Mouse (Mus musculus) ovary, postnatal 14 days (tissue): Measurements from ENCODE around the gene Slc17a2.

Source experiments
- DNase-seq: peaks from one replicate; pipeline ENCODE4 v3.0.0; 2022; ENCODE audit warnings: low spot score

The Slc17a2 gene

DNA sequence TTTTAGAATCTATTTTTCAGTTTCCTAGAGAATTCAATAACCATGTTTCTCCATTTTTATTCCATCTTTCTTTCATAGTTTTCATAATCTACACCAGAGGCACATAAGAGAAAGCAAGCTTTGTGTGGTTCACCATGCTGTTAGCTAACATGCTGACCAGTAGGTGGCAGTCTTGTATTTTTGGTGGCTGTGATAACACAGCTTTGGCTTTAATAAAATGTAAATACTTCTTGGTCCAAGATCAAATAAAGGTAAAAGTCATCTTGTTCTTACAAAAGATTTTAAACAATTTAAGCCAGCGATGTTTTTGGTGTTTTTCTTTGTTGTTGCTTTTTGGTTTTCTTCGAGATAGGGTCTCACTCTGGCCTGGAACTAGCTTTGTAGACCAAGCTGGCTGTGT, 14.3 kb upstream of the Slc17a2 start:
- DNase-seq = peak; percentile 29

DNA sequence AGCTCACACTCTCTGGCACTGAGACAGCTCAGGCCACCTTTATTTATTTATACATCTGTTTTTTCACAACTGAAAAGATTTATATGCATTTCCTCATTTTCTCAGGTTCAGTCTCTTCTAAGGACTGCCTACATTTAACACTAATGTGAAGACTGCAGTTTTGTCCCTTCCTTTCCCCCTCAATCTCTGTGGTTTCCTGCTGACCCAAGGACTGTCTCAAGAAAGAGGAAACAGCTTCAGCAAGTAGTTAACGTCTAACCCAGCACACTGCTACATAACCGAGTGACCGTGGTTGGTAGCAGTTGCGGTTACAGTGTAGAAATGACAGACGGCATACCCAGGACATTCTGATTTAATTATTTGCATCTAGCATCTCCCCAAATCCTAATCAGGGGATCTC, 7.4 kb upstream of the Slc17a2 start:
- no peak for DNase-seq

DNA sequence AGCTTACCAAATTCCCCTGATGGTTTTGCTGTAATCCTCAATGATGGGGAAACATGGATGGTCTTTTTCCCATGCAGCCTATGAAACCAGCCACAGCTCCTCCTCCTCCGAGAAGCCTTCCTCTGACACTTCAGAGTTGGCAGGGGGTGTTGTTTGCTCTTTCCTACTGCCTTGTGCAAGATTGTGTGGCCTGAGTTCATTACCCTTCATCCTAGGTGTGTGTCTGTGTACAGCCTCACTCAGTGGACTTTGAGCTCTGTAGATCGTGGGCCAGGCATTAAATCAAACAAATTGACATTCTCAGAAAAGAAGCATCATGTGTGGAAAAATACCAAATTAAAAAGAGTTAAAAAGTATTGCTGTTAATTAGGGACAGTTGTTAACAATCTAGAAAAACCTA, 2.3 kb upstream of the Slc17a2 start:
- no peak for DNase-seq

DNA sequence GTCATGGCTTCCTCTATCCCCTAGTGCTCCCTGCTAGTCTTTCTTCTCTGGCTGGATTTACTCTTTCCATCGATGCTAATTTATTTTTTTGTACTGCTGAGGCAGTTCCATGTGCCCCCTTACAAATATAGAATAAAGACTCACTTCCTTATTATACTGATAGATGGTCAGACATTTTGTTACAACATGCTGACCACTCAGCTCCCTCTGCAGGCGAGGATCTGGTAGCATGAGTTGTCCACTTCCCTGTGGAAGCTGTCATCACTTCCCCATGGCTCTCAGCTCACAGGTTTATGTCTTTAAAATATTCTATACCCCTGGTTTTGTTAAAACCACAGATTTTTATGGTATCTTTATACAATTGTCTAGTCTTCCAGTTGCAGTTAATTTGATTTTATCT, 9.4 kb downstream of the Slc17a2 start:
- DNase-seq = no peak

DNA sequence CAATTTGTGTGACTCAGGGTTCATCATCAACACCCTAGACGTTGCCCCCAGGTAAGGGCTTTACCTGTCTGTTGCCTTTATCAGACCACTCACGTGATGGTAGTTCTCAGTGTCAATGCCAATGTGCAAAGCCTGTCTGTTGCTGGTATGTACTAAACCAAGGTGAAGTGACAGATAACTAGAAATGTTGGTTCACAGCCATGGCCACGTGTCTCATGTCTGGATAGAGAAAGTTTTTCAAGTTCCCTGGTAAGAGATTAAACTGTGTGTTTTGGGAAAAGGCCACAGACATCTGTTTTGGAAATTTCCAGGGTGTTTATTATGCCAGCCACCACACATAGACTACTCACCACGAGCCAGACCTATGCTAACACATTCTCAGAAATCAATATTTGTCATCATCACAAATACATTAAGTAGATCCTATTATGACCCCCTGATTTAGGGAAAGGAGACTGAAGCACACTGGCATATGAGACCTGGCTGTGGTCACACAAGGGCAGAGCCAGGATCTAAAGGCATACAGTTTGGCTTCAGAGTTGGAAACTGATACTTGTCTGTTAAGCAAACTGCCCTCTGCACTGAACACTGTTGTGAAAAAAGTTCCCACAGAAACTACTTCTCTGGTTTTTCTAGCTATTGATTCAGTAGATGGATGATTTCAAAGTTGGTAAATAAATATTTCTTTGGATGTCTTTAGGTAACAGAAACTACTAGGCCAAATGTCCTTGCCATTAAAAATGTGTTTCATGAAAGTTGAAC, 13.6 kb downstream of the Slc17a2 start:
- DNase-seq = no peak

DNA sequence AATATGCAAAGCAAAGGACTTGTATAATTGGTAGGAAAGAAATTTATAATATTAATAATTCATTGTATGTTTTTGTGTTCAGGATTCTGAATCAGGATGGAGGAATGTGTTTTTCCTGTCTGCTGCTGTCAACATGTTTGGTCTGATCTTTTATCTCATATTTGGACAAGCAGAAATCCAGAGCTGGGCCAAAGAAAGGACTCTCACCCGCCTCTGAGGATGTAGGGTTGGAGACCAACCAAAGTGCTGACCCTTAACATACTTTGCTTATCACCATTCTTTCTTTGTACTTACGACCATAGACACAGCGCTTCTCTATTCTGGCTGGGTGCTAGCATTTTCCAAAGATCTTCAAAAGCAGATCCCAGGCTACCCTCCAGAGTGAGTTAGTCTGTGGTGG, 15.4 kb downstream of the Slc17a2 start:
- DNase-seq = no peak

DNA sequence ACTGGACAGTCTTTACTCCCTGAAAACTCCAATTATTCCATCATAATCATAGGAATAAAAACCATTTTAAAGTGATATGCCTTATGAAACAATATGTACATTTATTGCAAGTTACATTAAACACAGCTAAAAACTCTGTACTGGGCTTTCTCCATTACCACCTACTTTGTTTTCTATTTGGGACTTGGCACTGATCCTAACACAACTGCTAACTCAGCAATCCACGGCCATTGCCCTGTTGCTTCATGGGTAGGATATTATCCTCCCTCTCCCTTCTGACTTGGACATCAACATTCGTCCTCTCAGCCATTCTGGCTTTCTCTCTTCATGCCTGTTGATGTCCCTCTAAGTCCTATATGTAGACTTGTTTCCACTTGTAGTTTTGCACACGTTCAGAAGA, 19.8 kb downstream of the Slc17a2 start:
- DNase-seq = no peak

DNA sequence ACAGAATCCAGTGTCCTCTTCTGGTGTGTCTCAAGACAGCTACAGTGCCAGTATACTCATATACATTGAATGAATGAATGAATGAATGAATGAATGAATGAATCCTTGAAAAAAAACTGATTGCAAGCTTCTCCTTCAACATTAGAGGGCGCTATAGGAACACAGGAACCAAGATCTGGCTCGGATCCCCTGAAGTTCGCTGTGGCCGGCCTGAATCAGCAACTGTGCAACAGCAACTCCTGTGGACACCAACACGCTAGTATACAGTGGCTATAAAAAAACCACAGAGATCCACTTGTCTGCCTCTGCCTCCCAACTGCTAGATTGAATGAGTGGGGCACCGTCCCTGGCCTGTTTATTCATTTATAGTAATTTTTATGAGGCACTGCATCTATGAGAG, 26.3 kb downstream of the Slc17a2 start:
- peak; percentile 19 for DNase-seq

DNA sequence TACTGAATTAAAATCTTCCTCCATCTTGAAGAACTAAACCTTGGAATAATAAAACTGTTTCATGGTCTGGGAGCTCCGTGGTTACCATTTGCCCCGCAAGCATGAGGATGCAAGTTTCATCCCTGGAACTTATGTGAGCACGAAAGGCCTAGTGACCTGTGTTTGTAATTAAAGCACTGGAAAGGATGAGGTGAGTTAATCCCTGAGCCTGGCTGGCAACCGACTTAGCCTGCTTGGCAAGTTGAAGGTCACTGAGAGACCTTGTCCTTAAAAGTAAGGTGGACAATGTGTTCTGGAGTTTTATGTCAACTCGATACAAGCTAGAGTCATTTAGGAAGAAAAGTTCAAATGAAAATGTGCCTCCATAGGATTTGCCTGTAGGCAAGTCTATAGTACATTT, 28.0 kb downstream of the Slc17a2 start:
- no peak for DNase-seq

DNA sequence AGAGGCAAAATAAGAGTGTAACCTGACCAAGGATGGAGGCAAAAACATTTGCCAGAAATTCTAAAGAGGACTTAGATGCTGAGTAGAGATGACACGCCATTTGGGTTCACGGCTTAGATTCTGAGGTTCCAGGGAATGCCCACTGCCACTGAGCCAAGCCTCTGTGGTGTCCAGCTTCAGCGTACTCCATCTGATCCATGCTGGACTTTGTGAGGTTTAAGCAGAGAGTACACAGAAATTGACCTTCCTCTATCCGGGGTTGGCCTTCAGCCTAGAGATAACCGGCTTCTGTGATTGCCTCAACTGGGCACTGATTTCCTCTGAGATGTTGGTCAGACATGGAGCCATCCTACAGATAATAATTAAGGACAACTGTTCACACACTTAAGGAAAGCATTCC, 29.8 kb downstream of the Slc17a2 start:
- no peak for DNase-seq

DNA sequence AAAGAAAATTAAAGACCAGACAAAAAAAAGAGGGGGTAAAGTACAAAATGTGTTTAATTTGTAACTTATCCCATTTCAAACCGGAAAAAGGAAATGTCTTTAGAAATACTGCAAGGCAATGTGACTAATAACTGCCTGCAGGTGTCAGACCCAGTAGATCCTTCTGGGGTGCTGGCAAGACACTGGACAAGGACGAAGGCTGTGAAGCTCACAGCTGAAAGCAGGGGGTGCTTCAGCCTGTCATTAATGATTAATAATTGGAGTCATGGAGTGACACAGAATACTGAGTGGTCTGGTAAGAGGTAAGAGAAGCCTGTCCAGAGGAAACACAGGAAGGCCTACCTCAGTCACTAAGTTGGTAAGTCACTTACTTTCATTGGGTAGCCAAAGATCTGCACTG, 32.5 kb downstream of the Slc17a2 start, which contains the start of gene Slc17a3:
TSS of gene Slc17a3 (plus strand) at position 127 of the 400 bp plus-strand sequence.
- DNase-seq = no peak

DNA sequence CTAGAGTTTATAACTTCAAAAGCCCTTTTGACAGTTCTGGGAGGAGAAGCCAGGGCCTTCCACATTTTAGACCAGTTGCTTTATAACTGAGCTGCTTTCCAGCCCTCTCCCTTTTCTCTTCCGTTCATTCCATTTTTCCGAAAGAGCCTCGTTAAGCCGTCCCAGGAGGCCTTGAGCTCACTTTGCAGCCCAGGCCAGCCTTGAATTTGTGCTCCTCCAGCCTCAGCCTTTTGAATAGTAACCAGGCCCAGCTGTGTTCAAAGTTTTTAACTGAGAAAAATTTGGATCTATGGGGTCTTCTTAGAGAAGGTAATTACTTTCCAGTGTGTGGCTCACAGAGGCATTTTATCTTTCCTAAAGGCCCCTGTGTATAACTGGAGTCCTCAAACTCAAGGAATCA, 39.1 kb downstream of the Slc17a2 start:
- DNase-seq = no peak

DNA sequence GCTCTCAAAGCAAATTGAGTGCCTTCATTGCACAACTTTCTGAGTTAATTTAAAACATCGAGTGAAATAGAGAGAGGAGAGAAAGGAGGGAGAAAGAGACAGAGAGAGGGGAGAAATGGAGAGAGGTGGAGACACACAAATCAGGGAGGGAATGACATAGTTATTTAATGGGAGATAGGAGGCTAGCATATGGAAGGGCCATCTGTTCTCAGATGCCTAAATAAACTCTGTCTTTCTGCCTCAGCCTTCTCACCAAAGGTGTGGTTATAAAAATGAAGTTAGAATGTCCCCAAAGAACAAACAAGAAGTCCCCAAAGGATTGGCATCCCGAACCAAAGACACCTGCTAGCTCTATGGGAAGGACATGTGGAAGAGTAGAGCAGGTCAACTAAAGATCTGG, 42.5 kb downstream of the Slc17a2 start:
- DNase-seq = no peak

DNA sequence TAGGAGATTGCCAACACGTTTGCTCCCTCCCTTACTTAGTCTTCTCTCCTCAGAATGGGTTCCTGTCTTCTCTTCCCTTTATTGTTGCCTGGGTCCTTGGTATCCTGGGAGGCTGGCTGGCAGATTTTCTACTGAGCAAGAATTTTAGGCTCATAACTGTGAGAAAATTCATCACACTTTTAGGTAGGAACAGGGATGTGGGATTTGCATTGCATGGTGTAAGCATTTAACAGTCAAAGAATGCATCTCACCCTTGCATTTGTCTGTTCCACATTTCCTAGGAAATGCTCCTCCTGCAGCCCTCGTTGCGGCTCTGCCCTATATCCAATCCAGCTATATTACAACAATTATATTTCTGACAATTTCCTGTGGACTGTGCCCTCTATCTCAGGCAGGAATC, 49.6 kb downstream of the Slc17a2 start:
- DNase-seq = no peak

DNA sequence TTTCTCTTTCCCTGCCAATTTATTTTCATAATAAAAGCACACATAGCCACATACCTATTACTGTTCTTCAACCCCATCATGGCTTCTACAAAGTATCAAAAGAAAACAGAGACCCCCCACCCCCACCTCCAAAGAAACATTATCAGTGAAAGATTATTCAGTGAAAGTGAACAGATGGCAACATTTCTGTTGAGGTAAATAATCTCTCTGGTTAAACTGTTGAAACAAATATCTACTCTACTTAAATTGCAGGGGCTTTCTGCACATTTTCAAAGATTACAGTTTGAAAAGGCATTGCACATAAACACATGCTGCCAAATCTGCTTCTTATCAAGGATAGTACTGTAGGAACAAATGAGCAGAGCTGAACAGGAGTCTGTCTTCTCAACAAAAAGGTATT, 55.0 kb downstream of the Slc17a2 start:
- DNase-seq = no peak

DNA sequence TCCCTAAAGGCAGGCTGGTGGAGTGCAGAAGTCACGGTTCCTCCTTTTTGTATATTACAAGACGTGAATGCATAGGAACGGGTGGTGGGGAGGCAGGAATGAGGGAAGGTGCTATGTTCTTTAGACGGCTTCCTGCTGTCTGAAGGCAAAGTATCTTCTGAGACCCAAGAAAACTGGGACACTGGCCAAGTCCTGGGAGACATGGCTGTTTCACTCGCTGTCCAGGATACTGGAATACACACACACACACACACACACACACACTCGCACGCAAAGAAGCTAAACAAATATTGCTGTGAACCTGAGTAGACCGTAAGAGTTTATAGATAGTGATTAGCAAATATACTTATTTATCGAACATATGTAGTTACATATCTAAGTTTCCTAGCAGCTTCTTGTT, 57.9 kb downstream of the Slc17a2 start:
- DNase-seq = no peak

DNA sequence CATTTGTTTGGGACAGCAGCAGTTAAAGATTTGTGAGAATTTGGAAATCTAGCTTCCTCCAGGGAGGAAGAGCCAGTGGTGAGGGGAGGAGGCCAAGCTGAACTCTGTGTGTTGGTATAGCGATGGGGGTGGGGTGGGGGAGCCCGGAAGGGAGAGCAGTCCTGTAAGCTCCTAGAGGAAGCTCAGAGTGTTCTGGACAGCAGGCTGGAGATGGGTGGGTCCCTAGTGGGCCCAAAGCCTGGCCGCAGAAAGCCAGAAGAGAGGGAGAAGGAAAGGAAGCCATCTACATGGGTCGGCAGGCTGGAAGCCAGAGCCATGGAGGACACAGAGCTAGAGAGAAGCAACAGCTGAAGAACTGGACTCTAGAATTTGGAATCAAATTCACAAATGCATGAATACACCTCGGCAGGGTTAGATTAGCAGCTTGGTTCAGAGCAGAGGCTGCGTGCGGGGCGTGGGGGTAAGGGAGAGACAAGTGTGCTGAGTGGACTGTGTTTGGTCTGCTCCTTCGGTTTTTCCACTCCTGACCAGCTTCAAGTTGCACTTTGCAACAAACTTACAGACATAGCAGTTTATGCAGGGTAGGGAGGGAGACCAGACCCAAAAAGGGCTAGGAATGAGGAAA, 59.4 kb downstream of the Slc17a2 start:
- DNase-seq = no peak

DNA sequence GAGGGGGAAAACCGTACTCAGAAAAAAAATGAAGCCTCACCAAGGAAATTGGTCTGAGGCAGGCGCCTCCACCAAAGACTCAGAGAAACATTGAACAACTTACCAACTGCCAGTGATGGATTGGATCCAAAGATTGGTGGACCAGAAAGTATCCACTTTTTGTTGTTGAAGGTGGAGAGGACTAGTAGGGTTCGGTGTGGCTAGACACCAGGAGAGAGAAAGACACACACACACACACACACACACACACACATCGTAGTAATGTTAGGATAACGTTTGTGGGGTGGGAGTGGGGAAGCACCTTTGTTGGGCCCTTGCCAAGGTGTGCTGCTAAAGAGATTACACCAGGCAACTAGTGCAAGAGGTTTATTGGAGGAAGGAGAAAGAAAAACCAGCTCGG, 60.2 kb downstream of the Slc17a2 start:
- no peak for DNase-seq

DNA sequence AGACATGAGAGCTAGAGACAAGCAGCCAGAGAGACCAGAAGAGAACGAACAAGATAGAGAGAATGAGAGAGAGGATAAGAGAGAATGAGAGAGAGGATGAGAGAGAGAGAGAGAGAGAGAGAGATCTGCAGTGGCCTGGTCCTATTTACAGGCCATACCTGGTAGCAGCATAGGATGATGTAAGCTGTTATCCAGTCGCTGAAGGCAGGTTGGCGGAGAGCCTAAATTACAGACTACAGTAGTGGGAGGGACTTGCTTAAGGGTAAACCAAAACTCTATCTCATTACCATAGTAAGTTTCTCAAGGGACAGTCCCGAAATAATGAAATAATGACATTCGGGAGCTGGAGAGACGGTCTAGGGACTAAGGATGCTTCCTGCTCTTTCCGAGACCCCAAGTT, 60.6 kb downstream of the Slc17a2 start, which contains the start of gene Slc17a1:
TSS of gene Slc17a1 (plus strand) at position 346 of the 400 bp plus-strand sequence.
- DNase-seq = no peak

DNA sequence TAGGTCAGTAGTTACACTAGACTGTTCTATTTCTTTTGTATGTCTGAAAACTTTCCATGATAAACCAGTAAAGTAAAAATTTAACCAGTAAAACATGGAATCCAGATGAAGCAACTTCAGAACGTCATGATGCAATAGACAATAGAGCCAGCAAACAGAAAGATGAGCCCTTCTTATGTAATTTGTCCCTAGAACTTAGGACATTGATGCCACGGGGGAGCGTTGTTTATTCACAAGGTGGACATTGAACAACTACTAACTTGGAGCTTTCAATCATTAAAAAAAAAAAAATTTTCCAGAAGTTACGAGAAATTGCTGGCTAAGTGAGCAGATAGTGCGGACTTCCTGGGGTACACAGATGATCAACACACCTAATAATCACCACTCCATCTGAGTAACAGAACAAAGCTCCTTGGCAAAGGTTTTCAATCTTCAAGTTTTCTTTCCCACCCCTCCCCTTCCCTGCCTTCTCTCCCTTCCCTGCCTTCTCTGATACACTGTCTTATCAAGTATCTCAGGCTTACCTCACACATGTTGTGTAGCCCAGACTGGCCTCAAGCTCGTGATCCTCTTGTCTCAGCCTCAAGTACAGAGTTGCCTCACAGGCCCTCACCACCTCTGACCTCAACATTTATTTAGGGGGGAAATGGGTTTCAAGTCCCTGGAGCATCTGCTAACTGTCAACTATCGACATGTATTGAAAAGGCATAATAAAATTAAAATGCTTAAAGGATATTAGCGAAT, 62.2 kb downstream of the Slc17a2 start:
- DNase-seq = no peak

DNA sequence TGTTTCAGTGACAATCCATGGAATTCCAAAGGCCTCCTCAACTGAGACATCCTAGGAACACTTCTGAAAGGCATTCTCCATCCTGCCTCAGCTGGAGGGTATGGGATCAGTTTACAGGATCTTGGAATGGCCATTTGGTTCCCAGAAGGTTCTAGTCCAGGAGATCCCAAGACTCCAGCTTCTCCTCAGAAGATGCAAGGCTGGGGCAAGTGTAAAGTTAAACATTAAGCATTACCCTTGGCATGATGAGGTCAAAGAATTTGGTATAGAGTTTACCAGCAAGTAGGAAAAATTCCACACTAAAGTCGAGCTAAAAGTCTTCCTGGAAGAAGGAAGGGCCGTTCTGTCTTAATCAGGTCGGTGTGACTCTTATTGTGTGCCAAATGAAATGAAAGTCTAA, 63.2 kb downstream of the Slc17a2 start:
- DNase-seq = no peak

DNA sequence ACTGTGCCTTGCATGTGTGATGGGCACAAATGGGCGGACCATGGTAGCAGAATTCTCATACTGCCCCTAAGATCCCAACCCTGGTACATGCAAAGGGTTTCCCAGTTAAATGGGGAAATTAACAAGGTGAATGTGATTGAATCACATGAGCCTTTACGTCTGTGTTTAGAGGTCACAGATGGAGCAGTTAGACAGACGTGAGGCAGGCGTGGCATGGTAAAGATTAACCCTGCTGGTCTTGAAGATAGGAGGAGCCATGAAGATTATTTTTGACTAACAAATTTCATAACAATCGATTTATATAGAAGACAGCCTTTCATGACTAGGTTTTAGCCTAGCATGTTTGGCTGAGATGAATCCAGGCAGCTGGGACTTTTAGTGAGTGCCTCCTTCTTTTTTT, 66.3 kb downstream of the Slc17a2 start:
- DNase-seq = no peak
